Mouse (Mus musculus): ENCODE measurements around the gene Fam83g.

DNA sequence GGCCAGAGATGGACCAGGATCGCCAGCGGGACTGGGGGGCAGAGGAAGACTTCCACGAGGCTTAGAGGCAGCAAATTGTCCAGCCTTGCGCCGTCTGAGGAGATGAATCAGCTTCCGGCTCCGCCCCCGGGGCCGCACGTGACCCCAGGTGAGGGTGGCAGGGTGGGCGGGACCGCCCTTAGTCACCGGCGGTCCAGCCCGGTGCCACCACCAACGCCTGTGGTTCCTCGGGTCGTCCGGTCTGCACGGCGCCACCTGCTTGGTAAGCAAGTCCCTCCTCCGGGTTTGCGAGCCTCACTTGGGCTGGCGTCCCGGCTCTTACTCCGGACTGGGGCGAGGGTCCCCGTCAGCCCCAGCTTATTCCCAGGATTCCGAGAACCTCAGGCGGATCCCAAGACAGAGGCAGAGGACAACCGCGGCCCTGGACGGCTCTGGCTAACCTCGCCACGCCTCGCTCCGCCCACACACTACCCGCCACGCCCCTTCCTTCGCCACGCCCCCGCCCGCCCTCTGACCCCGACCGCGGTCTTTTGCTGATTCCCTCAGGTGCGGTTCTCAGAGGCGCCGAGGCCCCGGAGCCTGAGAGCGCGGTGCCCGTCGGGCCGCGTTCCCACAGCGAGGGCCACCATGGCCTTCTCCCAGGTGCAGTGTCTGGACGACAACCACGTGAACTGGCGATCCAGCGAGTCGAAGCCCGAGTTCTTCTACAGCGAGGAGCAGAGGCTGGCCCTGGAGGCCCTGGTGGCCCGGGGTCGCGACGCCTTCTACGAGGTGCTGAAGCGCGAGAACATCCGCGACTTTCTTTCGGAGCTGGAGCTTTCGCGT lies at the start of gene Fam83g:
- no peak for TF ChIP-seq CTCF (IDR thresholded peaks at IDR 0.05; ENCODE audit: insufficient read depth, low read depth, low read length)
- TF ChIP-seq POLR2A (IDR thresholded peaks at IDR 0.05; ENCODE audit: insufficient read depth, low read depth, low read length) = no peak
